Mouse (Mus musculus) liver, embryonic 14.5 days (tissue): ENCODE measurements at regions not wholly inside any gene's neighbourhood (a gene's known extent, or its start where the extent isn't known, plus 50 kb on each side); places are given as distances from the start of the nearest gene placed in this dataset.

Source experiments
- CTCF ChIP-seq: IDR thresholded peaks from 2 replicates; pipeline ENCODE4 v1.5.1; 2016; ENCODE audit warnings: antibody characterized with exemption, low read depth, control low read depth
- EP300 ChIP-seq: IDR thresholded peaks from 2 replicates; pipeline ENCODE4 v1.6.1; 2016; ENCODE audit warnings: antibody characterized with exemption, low read depth

DNA sequence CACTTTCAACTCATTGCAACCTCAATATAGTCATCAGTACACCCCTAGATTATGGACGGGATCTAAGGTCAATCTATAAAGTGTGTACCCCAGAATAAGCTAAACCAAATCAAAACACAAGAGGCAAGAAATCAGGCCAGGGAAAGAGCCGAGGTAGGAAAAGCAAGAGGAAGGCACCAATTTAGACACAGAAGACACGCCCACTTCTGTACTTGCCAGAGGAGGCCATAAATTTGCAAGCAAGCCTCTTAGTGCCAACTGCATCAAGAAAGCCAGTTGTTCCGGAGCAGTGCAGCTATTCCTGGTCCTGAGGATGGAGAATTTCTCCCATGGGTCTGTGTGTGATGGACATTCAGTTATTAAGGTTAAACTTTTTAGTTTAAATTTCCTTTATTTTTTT lies 179.7 kb upstream of the Smlr1 start:
- no peak for TF ChIP-seq CTCF
- TF ChIP-seq EP300: no peak
